Comparison of ENCODE assay signal across 25 mouse cellular contexts in the genomic region with DNA sequence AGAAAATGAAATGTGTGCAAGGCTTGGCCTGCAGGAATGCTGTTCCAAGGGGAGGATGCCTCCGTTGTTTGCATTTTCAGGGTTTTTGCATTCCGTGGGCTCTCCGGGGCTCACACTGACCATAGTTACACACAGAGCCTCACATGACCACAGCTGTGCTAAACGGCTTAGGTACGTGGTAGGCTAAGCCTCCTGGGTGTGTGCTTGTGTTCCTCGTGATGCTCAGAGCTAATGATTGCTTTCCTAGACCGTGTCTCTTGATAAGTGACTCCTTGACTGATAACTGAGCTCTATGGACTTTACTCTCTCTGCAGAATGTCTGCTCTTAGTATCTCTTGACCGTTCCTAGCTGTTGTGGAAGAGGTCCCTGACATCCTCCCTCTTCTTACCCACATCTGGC.
DNase-seq lines count a peak whose midpoint lies in the region; ATAC-seq and TF ChIP-seq lines count a peak whose summit lies in the region.
"Had no signal": no experiment of that assay in that cellular context is flagged by ENCODE, and none has a peak within 500 bp of the region (broad histone marks: within the 10 kb centered on the region; RNA-seq: fewer than 3 reads in every experiment).

No protein-coding gene starts in this region.

- H3K36me3 ChIP-seq in midbrain, embryonic 11.5 days (ENCODE audit: control insufficient read depth, insufficient read depth, low read length) = no peaks in the 10 kb centered on the region
- H3K36me3 ChIP-seq in midbrain, embryonic 14.5 days (ENCODE audit: control insufficient read depth, insufficient read depth, low read length) = no peaks in the 10 kb centered on the region
- no peaks in the 10 kb centered on the region for H3K36me3 ChIP-seq in intestine, postnatal 0 days (ENCODE audit: control insufficient read depth, insufficient read depth)
- H3K36me3 ChIP-seq: embryonic facial prominence, embryonic 10.5 days; embryonic facial prominence, embryonic 13.5 days; forebrain, embryonic 12.5 days; forebrain, embryonic 15.5 days; hindbrain, embryonic 10.5 days; hindbrain, embryonic 13.5 days had no signal

- H3K9ac ChIP-seq in midbrain, embryonic 11.5 days (ENCODE audit: low read length) = no peak overlapping the region
- H3K9ac ChIP-seq in midbrain, embryonic 14.5 days (replicated peaks; ENCODE audit: low read length) = no peak overlapping the region
- H3K9ac ChIP-seq in intestine, postnatal 0 days (ENCODE audit: low read depth, low read length) = no peak overlapping the region
- H3K9ac ChIP-seq: embryonic facial prominence, embryonic 13.5 days; forebrain, embryonic 12.5 days; forebrain, embryonic 15.5 days; hindbrain, embryonic 13.5 days had no signal

- H3K4me1 ChIP-seq in midbrain, embryonic 11.5 days (ENCODE audit: control insufficient read depth, insufficient read depth, low read length) = no peaks in the 10 kb centered on the region
- H3K4me1 ChIP-seq in midbrain, embryonic 14.5 days (ENCODE audit: control insufficient read depth, insufficient read depth, low read length) = no peaks in the 10 kb centered on the region
- 0 out of 2 replicates have a peak, but pooled peaks cover 3% of the 10 kb centered on the region for H3K4me1 ChIP-seq in intestine, postnatal 0 days (replicated peaks; ENCODE audit: control insufficient read depth, insufficient read depth, low read length)
- H3K4me1 ChIP-seq: embryonic facial prominence, embryonic 13.5 days; forebrain, embryonic 12.5 days; forebrain, embryonic 15.5 days; hindbrain, embryonic 13.5 days had no signal

- H3K4me3 ChIP-seq in midbrain, embryonic 11.5 days (ENCODE audit: low read depth, low read length) = no peak overlapping the region
- no peak overlapping the region for H3K4me3 ChIP-seq in midbrain, embryonic 14.5 days (replicated peaks; ENCODE audit: low read depth, low read length)
- no peak overlapping the region for H3K4me3 ChIP-seq in intestine, postnatal 0 days (ENCODE audit: low read depth, low read length)
- H3K4me3 ChIP-seq: embryonic facial prominence, embryonic 10.5 days; embryonic facial prominence, embryonic 13.5 days; erythroblast, embryonic 14.5 days; forebrain, embryonic 12.5 days; forebrain, embryonic 15.5 days; hindbrain, embryonic 10.5 days; hindbrain, embryonic 13.5 days had no signal

- H3K27ac ChIP-seq in midbrain, embryonic 11.5 days (ENCODE audit: low read depth, low read length) = no peak overlapping the region
- no peak overlapping the region for H3K27ac ChIP-seq in midbrain, embryonic 14.5 days (replicated peaks; ENCODE audit: low read depth, low read length)
- no peak overlapping the region for H3K27ac ChIP-seq in intestine, postnatal 0 days (ENCODE audit: low read depth, low read length)
- H3K27ac ChIP-seq: embryonic facial prominence, embryonic 10.5 days; embryonic facial prominence, embryonic 13.5 days; forebrain, embryonic 12.5 days; forebrain, embryonic 15.5 days; hindbrain, embryonic 10.5 days; hindbrain, embryonic 13.5 days had no signal

- no peak for ATAC-seq in midbrain, embryonic 11.5 days (ENCODE audit: low FRiP score)
- no peak for ATAC-seq in midbrain, embryonic 14.5 days (ENCODE audit: low FRiP score, low TSS enrichment)
- ATAC-seq in intestine, postnatal 0 days = peak; percentile 95
- ATAC-seq: CD4-positive, CD25-positive, alpha-beta regulatory T cell, adult 4 months; forebrain, embryonic 15.5 days; hindbrain, embryonic 16.5 days had no signal

- no peak for TF ChIP-seq CTCF in intestine, postnatal 0 days (IDR thresholded peaks at IDR 0.05; ENCODE audit: low read depth)

- DNase-seq in midbrain, embryonic 11.5 days (ENCODE audit: low spot score, missing footprints) = peak; percentile 23
- no peak for DNase-seq in midbrain, embryonic 14.5 days
- DNase-seq in yolk sac, embryonic 10.5 days (ENCODE audit: low spot score) = peak; percentile 83
- no peak for DNase-seq in heart, postnatal 36 days
- no peak for DNase-seq in cerebellum, adult 11-12 months
- DNase-seq: adrenal gland, adult 2 months; adrenal gland, postnatal 14 days; cerebellum, adult 11 months; cerebellum, adult 8-10 months; cerebellum, postnatal 10 days; cerebellum, postnatal 36 days; embryo, embryonic 11 days; gastrocnemius, postnatal 36 days; heart, adult 11 months had no signal

- no peak overlapping the region for H3K4me2 ChIP-seq in midbrain, embryonic 11.5 days
- no peak overlapping the region for H3K4me2 ChIP-seq in midbrain, embryonic 14.5 days (ENCODE audit: low read length)
- H3K4me2 ChIP-seq in intestine, postnatal 0 days (replicated peaks; ENCODE audit: low read depth) = no peak overlapping the region
- H3K4me2 ChIP-seq: embryonic facial prominence, embryonic 13.5 days; forebrain, embryonic 12.5 days; forebrain, embryonic 15.5 days; heart, embryonic 11.5 days; hindbrain, embryonic 13.5 days had no signal

- H3K27me3 ChIP-seq in midbrain, embryonic 11.5 days (ENCODE audit: control insufficient read depth, insufficient read depth, low read length) = no peaks in the 10 kb centered on the region
- no peaks in the 10 kb centered on the region for H3K27me3 ChIP-seq in midbrain, embryonic 14.5 days (ENCODE audit: control insufficient read depth, insufficient read depth, low read length)
- H3K27me3 ChIP-seq in intestine, postnatal 0 days (replicated peaks; ENCODE audit: control insufficient read depth, insufficient read depth, low read length) = peaks cover 9% of the 10 kb centered on the region; the same call in 1 of the 2 replicates
- H3K27me3 ChIP-seq: embryonic facial prominence, embryonic 13.5 days; forebrain, embryonic 12.5 days; forebrain, embryonic 15.5 days; hindbrain, embryonic 13.5 days had no signal

- H3K9me3 ChIP-seq in midbrain, embryonic 11.5 days (ENCODE audit: control insufficient read depth, low read length) = no peaks in the 10 kb centered on the region
- H3K9me3 ChIP-seq in midbrain, embryonic 14.5 days (ENCODE audit: control insufficient read depth, low read length) = no peaks in the 10 kb centered on the region
- H3K9me3 ChIP-seq in intestine, postnatal 0 days (ENCODE audit: control insufficient read depth) = no peaks in the 10 kb centered on the region
- H3K9me3 ChIP-seq: embryonic facial prominence, embryonic 10.5 days; embryonic facial prominence, embryonic 13.5 days; forebrain, embryonic 12.5 days; forebrain, embryonic 15.5 days; hindbrain, embryonic 10.5 days; hindbrain, embryonic 13.5 days had no signal

- intact Hi-C loops in heart, postnatal 36 days (cut with DNase I) = no loop called here

- WGBS in midbrain, embryonic 11.5 days = 84% methylated on average over 8 of the region's 8 CpGs
- 89% methylated on average over 8 of the region's 8 CpGs for WGBS in midbrain, embryonic 14.5 days
- 36% methylated on average over 8 of the region's 8 CpGs for WGBS in intestine, postnatal 0 days

Comparison
In these comparisons a context has a peak if more than half of its experiments do, and no peak if none do; other contexts are left out.
1. DNase-seq: peak in midbrain, embryonic 11.5 days (single experiment) and yolk sac, embryonic 10.5 days (single experiment); none in midbrain, embryonic 14.5 days (single experiment), heart, postnatal 36 days (0 of 2) and cerebellum, adult 11-12 months (single experiment).